Mouse (Mus musculus) adrenal gland, adult 18-20 months (tissue): ENCODE results near the gene Cxcr3. TPM values are rescaled to one million over a fixed set of nuclear protein-coding genes. Genes with fewer than 3 reads are reported as not detected.

Source experiments
- DNase-seq, 2 experiments: peaks; one replicate each; pipeline ENCODE4 v3.0.0; 2021 to 2022; ENCODE audit warnings: low spot score in 2 of 2
- long read RNA-seq, 2 experiments: library from polyadenylated mRNA; stranded (forward); transcript quantifications; one replicate each; pipeline ENCODE4 v2.0.0; 2021
- total RNA-seq, 2 experiments: library from RNA; stranded (reverse); gene quantifications; 1 replicate in 1 of 2; 2 replicates in 1 of 2; pipeline ENCODE4 v1.2.3; 2021

Cxcr3 gene
- 1 to 10 TPM in 1 of 2 experiments, under 1 TPM in 1; 0.73 to 1.1 TPM for total RNA-seq
- long read RNA-seq, experiment 1, result 0 reads
- long read RNA-seq, experiment 2, result 0 reads

DNA sequence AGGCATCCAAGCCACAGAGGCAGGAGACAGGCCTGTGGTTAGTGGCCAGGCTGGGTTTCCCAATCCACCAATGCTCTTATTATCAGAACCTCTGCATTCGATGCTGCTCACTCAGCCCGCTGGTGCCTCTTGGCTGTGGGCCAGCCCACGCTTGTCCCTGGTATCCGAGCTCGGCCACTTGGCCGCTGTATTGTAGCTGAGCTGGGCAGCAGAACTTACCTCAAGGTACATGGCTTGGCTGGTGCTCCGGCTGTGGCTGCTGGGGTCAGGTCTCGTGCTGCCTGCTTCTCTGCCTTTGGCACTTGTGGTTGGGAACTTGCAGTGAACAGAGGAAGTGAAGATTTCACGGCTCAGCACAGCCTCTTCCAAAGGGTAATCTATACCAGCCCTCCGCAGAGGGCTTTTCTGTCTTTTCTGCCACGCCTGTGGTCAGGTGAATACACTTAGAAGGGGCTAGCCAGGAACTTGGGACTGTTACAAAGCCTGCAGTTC is at the start of gene Cxcr3:
TSS of gene Cxcr3 (minus strand) at position 442 of the 492 bp plus-strand sequence.
- DNase-seq, result peak; percentile 37 to 38

DNA sequence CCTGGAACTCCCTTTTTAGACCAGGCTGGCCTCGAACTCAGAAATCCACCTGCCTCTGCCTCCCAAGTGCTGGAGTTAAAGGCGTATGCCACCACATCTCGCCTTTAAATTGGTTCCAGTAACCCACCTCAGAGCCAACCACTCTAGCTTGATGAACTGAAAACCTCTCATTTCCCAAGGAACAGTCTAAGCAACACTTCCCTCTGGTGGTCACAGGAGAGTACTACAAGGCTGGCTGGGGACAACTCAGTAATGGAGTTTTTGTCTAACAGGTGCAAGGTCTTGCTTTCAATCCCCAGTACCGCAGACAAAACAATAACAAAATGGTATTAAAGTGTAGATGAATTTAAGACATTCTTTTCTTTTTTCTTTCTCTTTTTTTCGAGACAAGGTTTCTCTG is 38.0 kb upstream of the Cxcr3 start:
- DNase-seq, result peak; percentile 41 to 48

GRCm38 (mm10) chrX:101770307-101770706 is 36.2 kb upstream of the Cxcr3 start:
- DNase-seq, result no peak

DNA sequence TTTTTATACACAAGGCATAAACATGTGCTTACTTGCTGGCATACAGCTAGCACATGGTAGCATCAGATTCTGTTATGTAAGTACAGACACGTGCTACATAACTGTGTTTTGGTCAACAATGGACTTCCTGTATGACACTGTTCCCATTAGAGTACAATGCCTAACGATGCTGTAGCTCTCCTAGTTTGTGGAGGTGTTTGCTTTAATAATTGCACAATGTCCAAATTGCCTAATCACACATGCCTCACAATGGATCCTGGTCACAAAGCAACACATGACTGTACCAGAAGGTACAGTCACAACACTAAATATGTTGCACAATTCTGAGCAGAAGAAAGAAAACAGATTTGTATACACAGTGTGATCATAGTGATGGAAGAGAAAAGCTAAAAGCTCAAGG is 35.4 kb upstream of the Cxcr3 start:
- no peak for DNase-seq

DNA sequence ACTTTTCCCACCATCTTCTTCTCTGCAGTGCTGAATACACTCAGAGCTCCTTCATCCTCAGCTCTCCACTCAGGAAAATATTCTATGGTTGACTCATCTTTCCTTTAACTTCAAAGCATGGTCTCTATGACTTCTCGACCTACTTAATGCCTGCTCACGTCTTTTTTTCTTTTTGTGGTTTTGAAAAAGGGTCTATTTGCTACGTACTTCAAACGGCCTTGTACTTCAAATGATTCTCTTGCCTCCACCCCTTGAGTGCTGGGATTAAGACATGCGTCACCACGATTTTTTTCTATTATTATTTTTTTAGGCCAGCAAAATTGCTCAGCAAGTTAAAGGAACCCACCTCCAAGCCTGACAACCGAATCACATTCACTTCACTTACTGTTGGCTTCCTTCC is 33.2 kb upstream of the Cxcr3 start:
- no peak for DNase-seq

DNA sequence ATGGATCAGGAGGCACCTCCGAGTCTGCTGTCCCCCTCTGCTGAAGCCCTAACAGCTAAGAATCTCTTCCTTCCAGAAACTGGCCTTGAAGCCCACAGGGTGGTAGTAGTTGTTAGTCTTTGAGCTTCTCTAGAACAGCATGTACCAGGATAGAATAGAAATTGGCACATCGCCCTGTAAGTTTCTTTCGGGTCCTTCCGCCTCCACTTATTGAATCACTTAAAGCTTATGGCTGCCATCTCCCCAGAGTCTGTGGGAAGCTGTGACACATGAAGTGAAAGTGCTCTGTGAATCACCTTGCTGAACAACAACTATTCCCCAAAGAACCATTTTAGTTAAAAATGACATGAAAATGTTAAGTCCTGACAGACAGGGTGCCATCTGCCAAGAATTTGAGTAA is 31.0 kb upstream of the Cxcr3 start:
- no peak for DNase-seq

GRCm38 (mm10) chrX:101764621-101765020 is 30.6 kb upstream of the Cxcr3 start:
- no peak for DNase-seq

- no peak for DNase-seq
These were observed 20.4 kb upstream of the Cxcr3 start for GRCm38 (mm10) chrX:101754478-101754877.

DNA sequence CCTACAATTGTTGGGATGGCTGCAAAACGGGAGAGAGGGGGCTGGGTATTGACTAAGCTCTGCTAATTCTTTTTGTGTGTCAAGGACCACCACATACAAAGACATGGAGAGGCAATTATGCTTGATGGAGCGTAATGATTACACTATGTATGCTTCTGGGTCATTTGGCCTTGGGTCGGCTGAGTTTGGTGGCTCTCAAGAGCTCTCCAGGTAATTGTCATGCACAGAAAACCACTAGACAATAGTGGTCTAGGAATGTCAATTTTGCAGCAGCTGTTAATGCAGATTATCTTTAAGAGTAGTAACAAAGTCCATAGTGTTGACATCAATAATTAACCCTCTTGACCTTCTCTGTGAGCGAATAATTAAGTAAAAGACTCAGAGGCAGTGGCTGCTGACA is 16.1 kb upstream of the Cxcr3 start:
- no peak for DNase-seq

GRCm38 (mm10) chrX:101741064-101741433 is 7.0 kb upstream of the Cxcr3 start:
- no peak for DNase-seq

- no peak for DNase-seq
These were observed 6.4 kb upstream of the Cxcr3 start for GRCm38 (mm10) chrX:101740335-101741063.

GRCm38 (mm10) chrX:101737201-101737600 is 3.1 kb upstream of the Cxcr3 start:
- DNase-seq, result no peak

- no peak for DNase-seq
These were observed 912 bp upstream of the Cxcr3 start for GRCm38 (mm10) chrX:101734981-101735380.

- DNase-seq, result no peak
These were observed 781 bp downstream of the Cxcr3 start for GRCm38 (mm10) chrX:101733288-101733687.

DNA sequence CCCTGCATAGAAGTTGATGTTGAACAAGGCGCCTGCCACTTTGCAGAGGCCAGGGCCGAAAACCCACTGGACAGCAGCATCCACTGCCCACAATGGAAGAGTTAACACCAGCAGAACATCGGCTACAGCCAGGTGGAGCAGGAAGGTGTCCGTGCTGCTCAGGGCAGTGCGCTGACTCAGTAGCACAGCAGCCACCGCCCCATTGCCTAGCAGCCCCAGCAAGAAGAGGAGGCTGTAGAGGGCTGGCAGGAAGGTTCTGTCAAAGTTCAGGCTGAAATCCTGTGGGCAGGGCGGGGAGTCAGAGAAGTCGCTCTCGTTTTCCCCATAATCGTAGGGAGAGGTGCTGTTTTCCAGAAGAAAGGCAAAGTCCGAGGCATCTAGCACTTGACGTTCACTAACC is 1.4 kb downstream of the Cxcr3 start:
- DNase-seq, result no peak

DNA sequence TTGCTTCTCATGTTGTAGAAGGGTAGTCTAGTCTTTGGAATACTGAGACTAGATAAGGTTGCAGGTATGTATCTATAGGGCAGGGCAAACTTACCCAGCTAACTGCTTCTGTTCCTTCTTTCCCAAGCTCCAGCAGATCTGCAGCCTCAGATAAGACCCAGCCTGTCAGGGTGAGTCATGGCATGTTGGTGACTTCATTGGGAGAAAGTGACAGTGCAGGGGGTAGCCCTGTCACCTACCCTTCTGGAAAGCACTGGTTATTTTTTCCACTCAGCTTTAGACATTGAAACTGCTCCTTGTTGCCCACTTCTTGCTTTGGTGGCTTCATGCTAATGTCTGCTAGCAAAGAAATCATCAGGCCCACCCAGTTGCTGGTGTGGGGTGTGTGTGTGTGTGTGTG is 4.1 kb downstream of the Cxcr3 start:
- DNase-seq, result no peak

DNA sequence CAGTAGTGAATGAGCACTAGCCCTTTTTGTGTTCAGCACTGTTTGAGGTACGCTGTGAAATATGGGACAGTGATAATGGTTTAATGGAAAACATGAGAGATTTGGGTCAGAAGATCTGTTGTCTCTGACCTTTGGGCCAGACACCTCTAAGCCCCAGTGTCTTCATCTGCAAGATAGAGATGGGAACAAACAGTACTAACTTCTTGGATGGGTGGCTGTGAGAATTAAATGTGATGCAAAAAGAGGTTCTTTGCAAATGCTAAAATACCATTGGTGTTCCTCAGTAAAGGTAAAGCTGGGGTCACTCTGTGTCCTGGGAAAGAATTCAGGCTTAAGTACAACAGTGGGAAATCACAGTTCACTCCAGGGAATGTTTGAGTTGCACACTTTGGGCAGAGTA is 13.7 kb downstream of the Cxcr3 start:
- DNase-seq, result no peak

DNA sequence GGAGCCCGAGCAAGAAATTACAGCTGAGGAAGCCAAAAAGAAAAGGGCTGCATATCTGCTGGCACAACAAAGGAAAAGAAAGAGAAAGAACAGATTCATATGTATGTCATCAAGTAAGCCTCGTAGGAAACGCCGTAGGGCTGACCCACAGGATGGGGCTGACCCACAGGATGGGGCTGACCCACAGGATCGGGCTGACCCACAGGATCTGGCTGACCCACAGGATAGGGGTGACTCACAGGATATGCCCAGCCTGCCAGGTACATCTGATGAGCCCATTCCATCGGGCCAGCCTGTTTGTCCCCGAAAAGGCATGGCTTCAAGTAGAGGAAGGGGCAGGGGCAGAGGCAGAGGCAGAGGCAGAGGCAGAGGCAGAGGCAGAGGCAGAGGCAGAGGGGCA is 29.0 kb downstream of the Cxcr3 start:
- no peak for DNase-seq

- DNase-seq, result no peak
These were observed 35.8 kb downstream of the Cxcr3 start for GRCm38 (mm10) chrX:101698232-101698631.

- DNase-seq, result no peak
These were observed 36.5 kb downstream of the Cxcr3 start for GRCm38 (mm10) chrX:101697537-101697936.

GRCm38 (mm10) chrX:101695686-101696085 is 38.4 kb downstream of the Cxcr3 start:
- DNase-seq, result no peak
